Mouse (Mus musculus) c-Kit-positive CD71-positive TER-119-negative erythroid progenitor cells, embryonic 14.5 days (primary cell): Measurements from ENCODE around the gene Gm5622.
"Not testable (repeated sequence)": the region's sequence is repeated elsewhere in the genome, so short reads cannot be mapped to it uniquely, and the experiment has no call there.

Source experiments
- DNase-seq: peaks from one replicate; pipeline ENCODE4 v3.0.0-alpha.2; 2013; ENCODE audit warnings: low read depth

Gene Gm5622

GRCm38 (mm10) chr14:51552490-51552889 is at the start of gene Gm5622:
Gene Gm5622, plus strand, starts transcription at chr14:51552790.
- DNase-seq, result no peak

- no peak for DNase-seq
Observed at GRCm38 (mm10) chr14:51507416-51507815, 45.2 kb upstream of the Gm5622 start.

- DNase-seq, result not testable (repeated sequence)
Observed at GRCm38 (mm10) chr14:51573963-51574362, 21.4 kb downstream of the Gm5622 start, which contains the start of gene Gm17175. Gene Gm17175, minus strand, starts transcription at chr14:51574063.

GRCm38 (mm10) chr14:51592039-51592438 is 39.4 kb downstream of the Gm5622 start, which contains the start of gene Gm17174:
Gene Gm17174, minus strand, starts transcription at chr14:51592139.
- not testable (repeated sequence) for DNase-seq

- no peak for DNase-seq
Observed at GRCm38 (mm10) chr14:51611210-51611609, 58.6 kb downstream of the Gm5622 start, which contains the start of gene Gm17078. Gene Gm17078, minus strand, starts transcription at chr14:51611310.

GRCm38 (mm10) chr14:51632426-51632825 is 79.8 kb downstream of the Gm5622 start:
- DNase-seq, result not testable (repeated sequence)

GRCm38 (mm10) chr14:51635566-51635965 is 83.0 kb downstream of the Gm5622 start, which contains the start of gene Gm4181:
Gene Gm4181, minus strand, starts transcription at chr14:51635666.
- not testable (repeated sequence) for DNase-seq

GRCm38 (mm10) chr14:51677269-51677668 is 124.7 kb downstream of the Gm5622 start:
- DNase-seq, result no peak

- not testable (repeated sequence) for DNase-seq
Observed at GRCm38 (mm10) chr14:51695368-51695767, 142.8 kb downstream of the Gm5622 start, which contains the start of gene Gm17079. Gene Gm17079, minus strand, starts transcription at chr14:51695468.
